Mouse (Mus musculus) kidney, postnatal 10 days (tissue): ENCODE results near the gene Armh3.
A peak's percentile ranks its signal among the peaks of the same experiment; 100 is the strongest.

ENCODE experiments used
- DNase-seq: peaks from one replicate; pipeline ENCODE4 v3.0.0; 2021; ENCODE audit warnings: mixed read lengths

Gene Armh3

GRCm38 (mm10) chr19:45783181-45783932 lies 214.9 kb downstream of the Armh3 start, which contains the start of gene Mgea5:
Mgea5 (minus strand) TSS chr19:45783837.
- DNase-seq = peak; percentile 99

- peak; percentile 86 for DNase-seq
Measured at GRCm38 (mm10) chr19:45782315-45783001, 215.8 kb downstream of the Armh3 start.

GRCm38 (mm10) chr19:45781676-45782075 lies 216.6 kb downstream of the Armh3 start:
- DNase-seq = no peak

GRCm38 (mm10) chr19:45780350-45780915 lies 217.9 kb downstream of the Armh3 start:
- no peak for DNase-seq

- DNase-seq = no peak
Measured at GRCm38 (mm10) chr19:45775486-45775885, 222.8 kb downstream of the Armh3 start.

- no peak for DNase-seq
Measured at GRCm38 (mm10) chr19:45771501-45771900, 226.8 kb downstream of the Armh3 start.
